Mouse (Mus musculus) lung, adult 18-20 months (tissue): Measurements from ENCODE around the gene Zfp46.
A peak's percentile ranks its signal among the peaks of the same experiment; 100 is the strongest.

Source experiments
- DNase-seq, 2 experiments: peaks; one replicate each; pipeline ENCODE4 v3.0.0; 2022; ENCODE audit warnings: mixed read lengths in 2 of 2

The Zfp46 gene

DNA sequence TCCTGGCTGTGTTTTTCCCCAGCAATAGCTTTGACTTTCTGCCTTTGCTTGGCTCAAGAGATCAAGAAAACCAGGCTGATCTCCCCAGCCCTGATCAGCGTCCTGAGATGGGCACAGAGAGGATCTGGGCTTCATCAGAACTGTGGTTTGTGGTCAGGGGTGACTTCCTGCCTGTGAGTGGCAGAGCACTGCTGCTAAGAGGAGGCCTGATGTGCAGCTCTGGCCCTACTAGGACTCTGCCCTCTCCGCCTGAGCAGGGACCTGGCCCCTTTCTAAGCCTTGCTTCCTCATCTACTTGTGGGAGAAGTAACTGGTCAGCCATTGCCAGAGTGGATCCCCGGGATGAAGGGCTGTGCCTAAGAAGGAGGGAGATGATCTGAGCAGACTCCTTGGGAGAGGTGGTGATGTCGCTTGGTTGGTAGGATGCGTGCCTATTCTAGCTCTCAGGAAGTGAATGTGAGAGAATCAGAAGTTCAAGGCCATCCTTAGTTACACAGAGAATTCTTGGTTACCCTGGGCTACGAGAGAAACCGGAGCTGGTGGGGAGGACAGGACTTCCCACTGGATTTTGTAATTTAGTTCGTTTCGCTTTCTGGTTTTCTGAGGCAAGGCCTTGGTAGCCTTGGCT lies 17.7 kb upstream of the Zfp46 start:
- DNase-seq = peak in 1 of 2 experiments; percentile 21

DNA sequence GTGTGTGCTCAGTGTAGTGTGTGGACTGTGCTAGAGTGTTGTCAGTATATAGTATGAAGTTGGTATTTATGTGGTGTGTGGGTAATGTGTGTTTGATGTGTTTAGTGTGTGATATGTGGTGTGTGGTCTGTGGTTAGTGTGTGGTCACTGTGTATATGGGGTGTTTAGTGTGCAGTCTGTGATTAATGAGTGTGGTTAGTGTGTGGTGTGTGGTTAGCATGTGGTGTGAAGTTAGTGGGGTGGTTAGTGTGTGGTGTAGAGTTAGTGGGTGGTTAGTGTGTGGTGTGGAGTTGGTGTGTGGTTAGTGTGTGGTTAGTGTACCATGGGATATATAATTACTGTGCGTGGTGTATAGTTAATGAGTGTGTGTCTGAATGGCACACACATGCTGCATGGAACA lies 15.6 kb upstream of the Zfp46 start:
- no peak for DNase-seq

DNA sequence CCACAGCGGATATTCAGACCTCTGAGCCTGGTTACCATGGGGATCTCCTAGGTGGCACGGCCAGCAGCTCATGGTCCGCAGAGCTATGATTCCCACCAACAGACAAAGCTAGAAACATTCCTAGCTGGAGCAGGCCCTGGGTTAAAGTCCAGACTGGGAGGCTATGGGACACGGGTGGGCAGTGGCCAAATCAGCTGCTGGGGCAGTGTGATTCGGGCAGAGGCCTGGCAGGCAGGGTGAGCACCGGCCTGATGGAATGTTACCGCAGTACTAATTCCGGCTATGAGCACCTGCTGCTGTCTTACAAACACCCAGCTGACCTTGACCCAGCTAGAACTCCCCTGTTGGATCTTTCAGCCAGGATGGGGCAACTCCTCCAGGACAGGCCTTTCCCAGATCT lies 13.8 kb upstream of the Zfp46 start:
- no peak for DNase-seq

DNA sequence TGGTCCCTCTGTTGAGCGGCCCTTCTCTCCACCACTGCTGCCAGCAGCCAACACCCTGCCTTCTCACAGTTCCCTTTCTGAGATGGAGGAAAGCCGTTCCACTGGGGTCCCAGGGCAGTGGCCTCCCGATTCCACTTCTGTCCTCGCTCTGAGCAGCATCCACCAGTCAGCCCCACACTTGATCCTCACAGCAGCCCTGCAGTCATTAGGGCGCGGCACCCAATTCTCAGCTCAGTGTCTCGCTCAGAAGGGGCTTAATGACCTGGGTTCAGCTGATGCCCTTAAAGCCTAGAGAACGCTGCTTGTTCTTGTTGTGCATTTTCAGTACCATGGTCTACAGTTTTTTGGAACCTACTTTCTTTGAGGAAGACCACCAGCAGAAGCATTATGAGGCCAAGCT lies 3.4 kb upstream of the Zfp46 start:
- DNase-seq = no peak

DNA sequence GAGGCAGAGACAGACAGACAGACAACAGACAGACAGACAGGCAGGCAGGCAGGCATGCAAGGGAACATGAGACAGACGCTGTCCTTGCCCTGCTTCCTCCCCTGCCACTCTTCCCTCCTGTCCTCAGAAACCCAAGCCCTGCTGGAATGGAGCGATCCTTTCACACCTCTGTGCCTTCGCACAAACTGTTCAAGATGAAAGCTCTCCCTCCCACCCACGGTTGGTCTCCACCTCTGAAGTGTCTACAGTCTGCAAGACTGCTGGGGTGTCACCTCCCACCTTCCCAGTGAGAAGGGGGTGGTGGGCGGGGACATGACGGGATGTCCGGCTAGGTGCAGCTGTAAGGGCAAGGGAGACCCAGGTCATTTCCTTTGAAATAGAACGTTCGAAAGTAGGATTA lies 2.9 kb upstream of the Zfp46 start:
- no peak for DNase-seq

DNA sequence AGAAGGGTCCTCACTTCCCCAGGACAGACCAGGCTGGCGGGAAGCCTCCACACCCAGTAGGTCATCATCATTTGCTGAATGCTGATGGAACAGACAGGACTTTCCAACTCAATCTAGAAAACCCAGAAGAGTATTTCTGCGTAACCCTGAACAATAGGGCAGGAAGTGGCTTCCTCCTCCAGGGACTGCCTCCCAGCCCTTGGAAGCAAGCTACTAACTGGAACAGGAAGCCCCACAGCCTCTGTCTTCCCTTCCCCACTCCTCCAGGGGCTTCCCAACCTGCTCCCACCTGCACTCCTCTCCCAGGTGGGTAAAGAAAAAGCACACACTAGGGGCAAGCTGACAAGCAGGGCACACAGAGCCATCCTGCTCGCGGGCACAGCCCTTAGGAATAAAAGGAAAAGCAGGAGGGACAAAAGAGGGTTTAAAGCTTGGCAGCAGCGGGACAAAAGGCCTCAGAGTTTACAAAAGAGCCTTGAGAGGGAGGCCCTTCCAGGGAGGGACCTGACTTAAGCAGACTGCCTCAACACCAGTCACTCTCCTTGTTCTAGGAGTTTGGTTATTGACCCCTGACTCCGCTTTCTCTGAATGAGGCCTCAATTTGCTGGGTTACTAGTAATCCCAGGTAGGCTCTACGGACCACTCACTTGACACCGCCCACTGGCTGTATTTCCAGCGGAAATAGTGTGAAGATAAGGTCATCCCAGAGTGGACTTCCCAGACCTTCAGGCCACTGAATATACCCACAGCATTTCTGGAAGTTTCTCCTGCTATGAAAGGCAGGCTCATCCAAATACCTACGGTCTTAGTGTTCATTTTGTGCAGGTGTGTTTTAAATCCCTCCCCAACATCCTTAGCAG lies 1.6 kb upstream of the Zfp46 start:
- peak; percentile 10 to 16 for DNase-seq

DNA sequence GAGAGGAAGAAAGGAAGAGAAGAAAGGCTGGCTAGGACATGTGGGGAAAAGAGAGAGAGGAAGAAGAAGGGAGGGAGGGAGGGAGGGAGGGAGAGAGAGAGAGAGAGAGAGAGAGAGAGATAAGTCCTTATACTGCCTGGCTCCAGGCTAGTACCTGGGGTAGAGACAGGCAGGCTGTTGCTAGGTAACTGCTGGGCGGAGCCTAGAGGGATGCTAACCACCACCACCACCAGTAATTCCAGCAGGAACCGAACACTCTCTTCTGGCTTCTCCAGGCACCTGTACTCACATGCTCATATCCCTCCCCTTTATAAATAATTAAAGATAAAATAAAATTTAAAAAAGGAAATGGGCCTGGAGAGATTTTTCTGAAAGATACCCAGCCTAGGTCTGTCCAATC lies 700 bp upstream of the Zfp46 start:
- DNase-seq = no peak

DNA sequence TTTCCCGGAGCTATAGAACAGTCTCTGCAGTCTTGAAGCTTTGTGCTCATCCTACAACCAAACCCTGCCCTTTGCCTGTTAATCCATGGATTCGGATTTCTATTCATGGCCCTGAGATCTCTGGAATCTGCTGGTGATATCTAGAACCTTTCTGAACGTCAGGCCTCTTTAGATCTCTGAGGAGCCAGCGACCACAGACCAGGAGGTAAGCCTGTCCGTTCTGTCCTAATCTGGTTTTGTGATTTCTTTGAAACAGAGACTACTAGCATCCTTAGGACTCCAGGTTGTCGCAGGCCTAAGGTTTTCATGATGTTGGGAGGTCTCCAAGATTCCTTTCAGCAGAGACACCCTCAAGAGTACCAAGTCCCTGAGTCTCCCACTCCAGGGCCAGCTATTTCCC lies 408 bp downstream of the Zfp46 start:
- peak in 1 of 2 experiments; percentile 13 for DNase-seq

DNA sequence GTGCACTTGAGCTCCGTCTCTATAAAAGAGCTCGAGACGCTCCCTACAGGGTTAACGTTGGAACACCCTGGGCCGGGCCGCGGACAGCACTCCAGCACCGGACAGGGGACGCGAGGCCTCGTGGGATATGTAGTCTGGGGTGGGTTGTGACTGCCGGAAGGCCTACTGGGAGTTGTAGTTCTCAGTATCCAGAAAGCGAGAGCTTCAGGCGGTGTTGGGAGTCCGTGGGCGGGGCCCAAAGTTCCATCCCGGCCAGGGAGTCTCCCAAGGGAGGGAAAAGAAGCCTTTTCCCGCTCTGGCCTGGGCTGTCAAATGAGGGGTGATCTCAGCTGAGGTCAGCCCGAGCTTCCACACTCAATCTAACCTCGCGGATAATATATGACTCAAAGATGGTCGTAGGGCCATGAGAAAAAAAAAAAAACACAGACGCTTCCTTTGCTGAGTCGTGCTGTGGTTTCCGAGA lies 896 bp downstream of the Zfp46 start:
- peak; percentile 97 to 98 for DNase-seq

DNA sequence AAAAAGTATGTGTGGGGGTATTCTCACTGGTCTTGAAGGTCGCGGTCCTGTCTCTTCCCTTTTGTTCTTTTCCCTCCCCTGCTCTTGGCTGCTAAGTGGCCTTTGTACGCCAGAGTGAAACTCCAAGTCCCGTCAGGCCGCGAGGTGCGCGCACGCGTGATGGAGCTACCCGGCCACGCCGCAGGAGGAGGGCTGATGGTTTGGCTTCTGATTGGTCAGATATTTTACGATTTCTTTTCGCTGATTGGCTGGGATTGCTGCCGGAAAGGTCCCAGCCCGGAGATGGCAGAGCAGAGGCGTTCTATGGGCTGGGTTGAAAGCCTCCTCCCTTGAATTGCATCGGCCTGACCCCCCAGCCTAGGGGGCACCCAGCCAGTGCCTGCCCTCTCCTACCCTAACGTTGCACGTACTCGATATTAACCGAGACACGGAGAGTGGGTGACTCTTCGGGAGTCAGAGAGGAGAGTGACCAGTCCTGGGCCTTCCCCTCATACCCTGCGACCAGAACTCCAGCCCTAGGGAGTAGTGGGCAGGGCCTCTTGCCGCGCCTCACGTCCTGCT lies 1.4 kb downstream of the Zfp46 start:
- peak; percentile 98 for DNase-seq

DNA sequence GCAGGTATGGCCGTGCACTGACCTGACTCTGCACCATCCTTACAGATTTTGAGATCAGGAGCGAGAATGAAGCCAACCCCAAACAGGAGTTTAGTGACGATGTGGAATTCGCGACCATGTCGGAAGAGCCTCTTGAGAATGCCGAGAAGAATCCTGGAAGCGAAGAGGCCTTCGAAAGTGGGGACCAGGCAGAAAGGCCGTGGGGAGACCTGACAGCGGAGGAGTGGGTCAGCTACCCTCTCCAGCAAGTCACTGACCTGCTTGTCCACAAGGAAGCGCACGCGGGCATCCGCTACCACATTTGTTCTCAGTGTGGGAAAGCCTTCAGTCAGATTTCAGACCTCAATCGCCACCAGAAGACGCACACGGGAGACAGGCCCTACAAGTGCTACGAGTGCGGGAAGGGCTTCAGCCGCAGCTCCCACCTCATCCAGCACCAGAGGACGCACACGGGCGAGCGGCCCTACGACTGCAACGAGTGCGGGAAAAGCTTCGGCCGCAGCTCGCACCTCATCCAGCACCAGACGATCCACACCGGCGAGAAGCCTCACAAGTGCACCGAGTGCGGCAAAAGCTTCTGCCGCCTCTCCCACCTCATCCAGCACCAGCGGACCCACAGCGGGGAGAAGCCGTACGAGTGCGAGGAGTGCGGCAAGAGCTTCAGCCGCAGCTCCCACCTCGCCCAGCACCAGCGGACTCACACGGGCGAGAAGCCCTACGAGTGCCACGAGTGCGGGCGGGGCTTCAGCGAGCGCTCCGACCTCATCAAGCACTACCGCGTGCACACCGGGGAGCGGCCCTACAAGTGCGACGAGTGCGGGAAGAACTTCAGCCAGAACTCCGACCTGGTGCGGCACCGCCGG lies 5.7 kb downstream of the Zfp46 start:
- DNase-seq = no peak

DNA sequence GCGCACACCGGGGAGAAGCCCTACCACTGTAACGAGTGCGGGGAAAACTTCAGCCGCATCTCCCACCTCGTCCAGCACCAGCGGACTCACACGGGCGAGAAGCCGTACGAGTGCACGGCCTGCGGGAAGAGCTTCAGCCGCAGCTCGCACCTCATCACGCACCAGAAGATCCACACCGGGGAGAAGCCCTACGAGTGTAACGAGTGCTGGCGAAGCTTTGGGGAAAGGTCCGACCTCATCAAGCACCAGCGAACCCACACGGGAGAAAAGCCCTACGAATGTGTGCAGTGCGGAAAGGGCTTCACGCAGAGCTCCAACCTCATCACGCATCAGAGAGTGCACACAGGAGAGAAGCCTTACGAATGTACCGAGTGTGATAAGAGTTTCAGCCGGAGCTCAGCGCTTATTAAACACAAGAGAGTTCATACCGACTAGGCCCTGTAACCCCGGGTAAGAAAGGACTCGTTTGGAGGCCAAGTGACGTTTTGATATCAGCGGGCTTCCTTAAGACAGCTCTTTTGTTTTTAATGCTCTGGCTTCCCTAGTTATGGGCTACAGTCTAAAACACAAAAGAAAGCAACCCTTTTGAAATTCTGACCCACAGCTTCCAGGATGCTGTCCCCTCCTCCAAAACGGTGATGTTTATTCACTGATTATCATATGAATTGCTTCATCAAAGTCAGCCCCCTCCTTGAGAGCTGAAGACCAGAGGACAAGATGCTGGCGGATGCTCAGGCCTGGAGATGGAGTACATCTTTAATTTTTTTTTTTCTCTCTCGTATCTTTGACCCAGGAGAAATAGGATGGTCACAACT lies 6.5 kb downstream of the Zfp46 start:
- DNase-seq = no peak

DNA sequence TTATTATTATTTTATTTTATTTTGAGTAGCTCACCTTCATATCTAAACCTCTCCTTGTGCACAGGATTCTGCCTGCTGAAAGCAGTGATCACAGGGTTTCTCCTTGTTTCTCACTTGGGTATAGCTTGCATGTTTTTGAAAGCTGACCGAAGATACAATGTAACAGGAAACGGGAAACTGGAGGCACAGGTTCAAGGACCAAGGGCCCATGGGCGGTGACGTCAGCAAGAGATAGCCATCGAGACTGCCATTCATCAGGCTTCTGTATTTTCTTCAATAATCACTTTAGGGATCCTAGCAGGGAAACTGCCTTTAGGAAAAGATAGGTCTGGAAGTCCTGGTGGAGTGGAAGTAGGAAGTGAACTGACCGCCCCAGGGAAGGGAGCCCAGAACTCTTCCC lies 7.2 kb downstream of the Zfp46 start:
- no peak for DNase-seq

DNA sequence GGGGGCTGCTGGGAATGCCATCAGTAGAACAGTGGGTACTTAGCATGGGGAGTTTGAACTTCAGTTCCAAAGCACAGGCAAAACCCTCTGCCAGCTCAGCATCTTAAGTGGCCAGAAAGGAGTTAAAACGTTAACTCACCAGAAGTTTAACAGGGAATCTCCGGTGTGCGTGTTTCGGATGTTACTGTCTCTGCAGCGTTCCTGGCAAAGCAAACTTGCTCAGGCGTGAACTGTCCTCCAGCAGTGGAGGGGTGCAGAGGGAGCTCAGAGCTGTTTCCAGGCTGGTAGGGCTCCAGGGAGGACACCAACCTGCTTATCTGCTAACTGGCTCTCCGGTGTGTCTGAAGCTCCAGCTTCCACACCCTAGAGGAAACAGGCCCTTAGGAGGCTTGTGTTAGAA lies 11.5 kb downstream of the Zfp46 start:
- no peak for DNase-seq

DNA sequence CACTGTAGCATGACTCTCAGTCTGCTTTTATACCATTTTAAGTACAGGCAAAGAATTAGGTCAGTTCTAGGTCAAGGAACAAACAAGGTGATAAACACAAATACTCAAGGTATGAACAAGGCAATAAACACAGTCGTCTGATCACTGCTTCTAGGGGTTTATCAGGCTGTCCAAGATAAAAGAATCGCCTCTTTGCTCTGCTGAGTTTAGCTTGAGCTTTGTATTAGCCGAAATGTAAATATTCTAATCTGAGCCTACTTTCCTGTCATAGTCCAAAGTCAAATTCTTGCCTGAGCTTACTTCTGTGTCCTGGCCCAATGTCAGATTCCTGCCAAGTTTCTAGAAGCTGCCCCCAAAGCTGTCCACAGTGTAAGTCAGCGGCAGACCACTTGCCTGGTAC lies 18.0 kb downstream of the Zfp46 start:
- DNase-seq = no peak

DNA sequence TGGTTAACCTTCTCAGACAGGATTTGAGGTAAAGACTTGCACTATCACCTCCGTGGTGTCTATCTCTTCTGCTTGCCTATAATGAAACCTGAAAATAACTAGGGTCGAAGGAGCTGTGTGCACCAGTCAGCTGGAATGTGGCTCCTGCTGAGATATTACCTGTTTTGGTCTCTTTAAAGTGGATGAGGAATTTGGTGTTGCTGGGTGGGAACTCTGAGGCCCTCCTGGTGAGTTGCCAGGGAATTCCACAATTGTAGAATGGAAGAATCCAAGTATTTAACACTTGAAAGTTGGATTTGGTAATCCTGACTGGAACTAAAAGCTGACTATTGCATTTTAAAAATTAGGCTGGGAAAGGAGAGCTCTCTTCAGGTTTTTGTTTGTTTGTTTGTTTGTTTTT lies 19.7 kb downstream of the Zfp46 start:
- peak; percentile 31 to 44 for DNase-seq

DNA sequence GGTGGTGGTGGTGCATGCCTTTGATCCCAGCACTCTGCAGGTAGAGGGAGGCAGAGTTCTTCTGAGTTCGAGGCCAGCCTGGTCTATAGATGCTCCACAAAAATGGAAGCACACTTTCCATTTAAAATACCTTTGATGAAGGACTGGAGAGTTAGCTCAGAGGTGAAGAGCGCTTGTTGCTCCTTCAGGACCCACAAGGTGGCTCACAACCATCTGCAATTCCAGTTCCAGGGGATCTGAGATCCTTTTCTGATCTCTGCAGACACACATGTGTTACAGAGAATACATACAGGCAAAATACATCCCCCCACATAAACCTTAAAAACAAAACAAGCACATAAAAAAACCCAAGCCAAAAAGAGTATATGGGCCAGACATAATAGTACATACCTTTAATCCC lies 23.9 kb downstream of the Zfp46 start:
- no peak for DNase-seq

DNA sequence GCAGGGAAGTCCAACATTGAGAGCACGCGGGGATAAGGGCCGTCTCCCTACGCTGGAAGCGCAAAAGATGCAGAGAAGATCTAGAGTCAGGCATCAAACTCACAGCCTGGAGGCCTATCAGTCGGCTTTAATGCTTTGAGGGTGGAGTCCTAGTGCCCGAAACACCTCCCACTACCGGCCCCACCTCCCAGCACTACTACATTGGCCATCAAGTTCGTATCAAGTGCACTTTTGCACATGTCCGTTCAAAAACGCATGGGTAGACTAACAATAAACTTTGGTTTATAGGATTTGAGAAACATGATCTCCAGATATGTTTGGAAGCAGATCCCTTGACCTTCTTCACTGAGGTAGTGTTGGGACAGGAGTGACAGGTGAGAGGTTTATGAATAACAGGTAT lies 25.3 kb downstream of the Zfp46 start:
- DNase-seq = peak; percentile 74 to 76

DNA sequence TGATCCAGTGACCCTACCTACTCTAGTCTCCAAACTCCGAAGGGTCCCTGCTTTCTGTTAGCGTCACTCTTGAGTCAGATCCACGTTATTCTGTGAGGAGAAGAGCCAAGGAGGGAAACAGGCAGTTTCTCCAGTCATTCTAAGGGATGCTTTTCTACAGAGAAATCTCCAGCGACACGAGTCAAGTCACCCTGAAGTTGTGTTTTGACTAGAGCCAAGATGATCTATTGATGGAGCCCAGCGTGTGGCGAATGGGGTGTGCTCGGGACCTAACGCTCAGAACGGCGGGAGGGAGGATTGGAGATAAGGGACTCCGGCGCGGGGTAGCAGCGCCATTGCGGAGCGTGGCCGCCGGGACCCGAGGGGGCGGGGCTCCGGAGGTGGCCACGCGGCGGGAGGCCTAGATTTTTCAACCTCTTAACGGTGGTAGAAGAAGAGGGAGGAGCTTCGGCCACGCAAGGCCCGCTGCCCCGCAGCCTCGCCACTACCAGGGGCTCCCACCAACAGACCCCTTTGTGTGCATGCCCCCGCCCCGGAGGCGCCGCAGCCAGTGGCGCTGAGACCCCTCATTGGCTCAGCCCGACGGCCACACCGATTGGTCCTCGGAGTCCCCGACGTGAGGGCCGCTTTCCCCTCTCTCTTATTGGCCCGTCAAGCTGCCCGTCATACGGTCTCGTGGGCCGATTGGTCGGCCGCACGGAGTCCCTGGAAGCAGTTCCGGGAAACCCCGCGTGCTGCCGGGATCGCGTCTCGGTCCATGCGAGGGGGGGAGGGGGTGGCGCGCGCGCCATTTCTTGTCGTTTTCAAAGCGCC lies 26.0 kb downstream of the Zfp46 start, which contains the start of gene Hnrnpr:
TSS of gene Hnrnpr (plus strand) at position 714 of the 813 bp plus-strand sequence.
- DNase-seq = peak; percentile 99

DNA sequence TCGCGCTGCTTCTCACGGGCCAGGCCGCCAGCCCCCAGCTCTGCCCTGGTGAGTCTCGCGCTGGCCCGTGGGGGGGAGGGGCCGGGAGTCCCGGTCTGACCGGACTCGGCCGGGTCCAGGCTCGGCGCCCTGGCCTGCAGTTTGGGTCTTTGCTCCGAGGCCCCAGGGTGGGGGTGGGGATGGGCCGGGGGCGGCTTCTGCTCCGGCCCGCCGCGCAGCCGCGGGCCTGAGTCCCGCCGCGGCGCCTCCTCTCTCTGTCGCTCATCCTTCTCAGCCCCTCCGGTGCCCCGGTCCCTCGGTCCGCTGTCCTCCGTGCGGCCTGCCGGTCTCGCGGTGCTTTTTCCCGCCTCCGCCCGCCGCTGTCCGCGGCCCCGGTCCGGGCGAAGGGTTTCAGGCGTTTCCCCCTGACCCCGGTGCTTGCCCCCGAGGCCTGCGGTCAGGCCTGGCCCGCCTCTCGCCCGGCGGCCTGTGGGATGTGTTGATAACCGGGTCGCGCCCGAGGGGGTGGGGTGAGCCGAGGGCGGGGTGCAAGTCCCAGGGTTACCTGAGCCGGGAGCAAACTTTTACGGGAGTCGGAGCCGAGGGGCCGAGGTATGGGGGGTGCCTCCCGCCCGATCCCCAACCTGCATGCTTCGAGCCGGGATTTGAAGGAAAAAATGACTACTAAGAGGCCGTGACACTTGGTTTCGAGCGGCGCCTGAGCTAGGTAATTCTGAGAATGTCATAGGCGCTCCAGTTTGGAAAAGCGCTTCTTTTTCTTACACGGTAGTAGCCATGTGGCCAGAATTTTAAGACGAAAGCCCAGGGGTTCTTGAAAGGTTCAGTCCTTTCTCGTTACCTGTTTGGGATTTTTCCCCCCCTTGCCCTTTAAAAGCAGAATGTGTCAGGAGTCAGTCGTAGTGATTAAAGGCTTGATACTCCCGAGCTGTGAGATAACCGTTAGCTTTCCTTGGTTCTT lies 26.8 kb downstream of the Zfp46 start:
- DNase-seq = peak; percentile 79 to 81
